In the genomic region with DNA sequence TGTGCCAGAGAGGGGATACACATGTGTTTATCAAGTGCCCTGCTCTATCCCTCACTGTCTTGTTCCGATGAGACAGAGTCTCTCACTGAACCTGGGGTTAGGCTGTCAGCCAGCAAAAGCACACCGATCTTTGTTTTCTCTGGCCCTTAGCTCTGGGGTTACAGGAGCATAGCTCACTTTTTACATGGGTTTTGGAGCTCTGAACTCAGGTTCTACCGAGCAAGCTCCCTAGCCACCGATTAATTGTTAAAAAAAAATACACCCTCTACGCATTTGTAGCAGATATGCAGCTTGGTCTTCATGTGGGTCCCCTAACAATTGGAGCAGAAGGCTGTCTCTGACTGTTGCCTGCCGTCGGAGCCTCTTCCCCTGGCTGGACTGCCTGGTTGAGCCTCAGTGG, we compare ENCODE assay signal across 24 mouse cellular contexts. TPM values are rescaled to one million over a fixed set of nuclear protein-coding genes. Genes with fewer than 3 reads are reported as not detected.
DNase-seq lines count a peak whose midpoint lies in the region; ATAC-seq lines count a peak whose summit lies in the region.
"Had no signal": no experiment of that assay in that cellular context is flagged by ENCODE, and none has a peak within 500 bp of the region (broad histone marks: within the 10 kb centered on the region; RNA-seq: fewer than 3 reads in every experiment).

No protein-coding gene starts in this region.

- H3K4me3 ChIP-seq in midbrain, embryonic 12.5 days: no peak overlapping the region
- no peak overlapping the region for H3K4me3 ChIP-seq in midbrain, embryonic 11.5 days (ENCODE audit: low read depth, low read length)
- H3K4me3 ChIP-seq in hindbrain, embryonic 12.5 days: no peak overlapping the region
- no peak overlapping the region for H3K4me3 ChIP-seq in hindbrain, embryonic 14.5 days (replicated peaks; ENCODE audit: low read length)
- H3K4me3 ChIP-seq: forebrain, embryonic 13.5 days; kidney, embryonic 15.5 days; liver, embryonic 12.5 days had no signal

- H3K27me3 ChIP-seq in midbrain, embryonic 12.5 days: no peaks in the 10 kb centered on the region
- no peaks in the 10 kb centered on the region for H3K27me3 ChIP-seq in midbrain, embryonic 11.5 days (ENCODE audit: control insufficient read depth, insufficient read depth, low read length)
- no peaks in the 10 kb centered on the region for H3K27me3 ChIP-seq in hindbrain, embryonic 12.5 days
- H3K27me3 ChIP-seq in hindbrain, embryonic 14.5 days (ENCODE audit: control insufficient read depth, insufficient read depth, low read length): no peaks in the 10 kb centered on the region
- H3K27me3 ChIP-seq: forebrain, embryonic 13.5 days; kidney, embryonic 15.5 days; liver, embryonic 12.5 days had no signal

- ATAC-seq in midbrain, embryonic 12.5 days (ENCODE audit: low FRiP score, low read depth): no peak
- no peak for ATAC-seq in midbrain, embryonic 11.5 days (ENCODE audit: low FRiP score)
- ATAC-seq in hindbrain, embryonic 12.5 days (ENCODE audit: low FRiP score): no peak
- ATAC-seq in hindbrain, embryonic 14.5 days (ENCODE audit: low FRiP score): no peak
- ATAC-seq: CD4-positive, CD25-positive, alpha-beta regulatory T cell, adult 4 months; liver, embryonic 12.5 days; liver, postnatal 0 days had no signal

- H3K9me3 ChIP-seq in midbrain, embryonic 12.5 days: no peaks in the 10 kb centered on the region; the same call in 1 of the 2 replicates
- H3K9me3 ChIP-seq in midbrain, embryonic 11.5 days (ENCODE audit: control insufficient read depth, low read length): no peaks in the 10 kb centered on the region; the same call in none of the 2 replicates
- H3K9me3 ChIP-seq in hindbrain, embryonic 12.5 days (replicated peaks): 0 out of 2 replicates have a peak, but pooled peaks cover 5% of the 10 kb centered on the region
- peaks cover 5% of the 10 kb centered on the region; the same call in 1 of the 2 replicates for H3K9me3 ChIP-seq in hindbrain, embryonic 14.5 days (ENCODE audit: control insufficient read depth, low read length)
- H3K9me3 ChIP-seq: forebrain, embryonic 13.5 days; kidney, embryonic 15.5 days had no signal

- H3K9ac ChIP-seq in midbrain, embryonic 12.5 days (replicated peaks): no peak overlapping the region
- H3K9ac ChIP-seq in midbrain, embryonic 11.5 days (ENCODE audit: low read length): no peak overlapping the region
- no peak overlapping the region for H3K9ac ChIP-seq in hindbrain, embryonic 12.5 days
- no peak overlapping the region for H3K9ac ChIP-seq in hindbrain, embryonic 14.5 days
- H3K9ac ChIP-seq: forebrain, embryonic 13.5 days; kidney, embryonic 15.5 days; liver, embryonic 12.5 days; liver, postnatal 0 days had no signal

- intact Hi-C loops in gastrocnemius, postnatal 14 days (cut with DNase I; ENCODE audit: low total_unique reads): no loop called here

- H3K4me2 ChIP-seq in midbrain, embryonic 12.5 days (replicated peaks): no peak overlapping the region
- no peak overlapping the region for H3K4me2 ChIP-seq in midbrain, embryonic 11.5 days
- no peak overlapping the region for H3K4me2 ChIP-seq in hindbrain, embryonic 12.5 days (replicated peaks)
- no peak overlapping the region for H3K4me2 ChIP-seq in hindbrain, embryonic 14.5 days (replicated peaks)
- H3K4me2 ChIP-seq: forebrain, embryonic 13.5 days; heart, embryonic 11.5 days; kidney, embryonic 15.5 days; liver, embryonic 12.5 days had no signal

- peaks cover 10% of the 10 kb centered on the region; the same call in 1 of the 2 replicates for H3K4me1 ChIP-seq in midbrain, embryonic 12.5 days
- H3K4me1 ChIP-seq in midbrain, embryonic 11.5 days (ENCODE audit: control insufficient read depth, insufficient read depth, low read length): peaks cover 9% of the 10 kb centered on the region
- peaks cover 23% of the 10 kb centered on the region for H3K4me1 ChIP-seq in hindbrain, embryonic 12.5 days
- peaks cover 15% of the 10 kb centered on the region for H3K4me1 ChIP-seq in hindbrain, embryonic 14.5 days (replicated peaks; ENCODE audit: control insufficient read depth, insufficient read depth, low read length)
- H3K4me1 ChIP-seq: liver, embryonic 12.5 days had no signal

- peak; percentile 50 for DNase-seq in cerebellum, adult 9-11 months
- DNase-seq in cerebellum, postnatal 4 days (ENCODE audit: low spot score in 2 of 2): no peak
- DNase-seq in midbrain, embryonic 11.5 days (ENCODE audit: low spot score, missing footprints): no peak
- DNase-seq in hindbrain, embryonic 14.5 days (ENCODE audit: low spot score): no peak
- DNase-seq in gastrocnemius, postnatal 14 days: no peak
- DNase-seq: adrenal gland, postnatal 25 days; gastrocnemius, postnatal 25 days; heart, adult 18-20 months; heart, postnatal 4 days; kidney, adult 18-20 months; kidney, postnatal 25 days; liver, postnatal 0 days; lung, postnatal 36 days; thymus, adult 2 months; thymus, postnatal 36 days had no signal

- no peaks in the 10 kb centered on the region for H3K36me3 ChIP-seq in midbrain, embryonic 12.5 days
- H3K36me3 ChIP-seq in midbrain, embryonic 11.5 days (ENCODE audit: control insufficient read depth, insufficient read depth, low read length): no peaks in the 10 kb centered on the region
- no peaks in the 10 kb centered on the region for H3K36me3 ChIP-seq in hindbrain, embryonic 12.5 days
- H3K36me3 ChIP-seq in hindbrain, embryonic 14.5 days (replicated peaks; ENCODE audit: control insufficient read depth, insufficient read depth): no peaks in the 10 kb centered on the region
- H3K36me3 ChIP-seq: kidney, embryonic 15.5 days; liver, embryonic 12.5 days had no signal

- WGBS in midbrain, embryonic 12.5 days: 81% methylated on average over 7 of the region's 7 CpGs
- WGBS in midbrain, embryonic 11.5 days: 84% methylated on average over 7 of the region's 7 CpGs
- 66% methylated on average over 7 of the region's 7 CpGs for WGBS in hindbrain, embryonic 12.5 days
- 70% methylated on average over 7 of the region's 7 CpGs for WGBS in hindbrain, embryonic 14.5 days

- peak overlapping the region; percentile 47; the same call in 1 of the 2 replicates for H3K27ac ChIP-seq in midbrain, embryonic 12.5 days (replicated peaks)
- no peak overlapping the region for H3K27ac ChIP-seq in midbrain, embryonic 11.5 days (ENCODE audit: low read depth, low read length)
- peak overlapping the region; percentile 74 for H3K27ac ChIP-seq in hindbrain, embryonic 12.5 days
- 0 out of 2 replicates have a peak overlapping the region, but pooled peaks have one; percentile 75 for H3K27ac ChIP-seq in hindbrain, embryonic 14.5 days
- H3K27ac ChIP-seq: forebrain, embryonic 13.5 days; liver, embryonic 12.5 days had no signal

RNA-seq across cellular contexts. Expression of gene Tmem132c, which starts 50.0 kb away (rescaled TPM):
- 18.4 and 19.7 TPM in 2 replicates for polyA plus RNA-seq in midbrain, embryonic 12.5 days (2016; fragmentation: Nextera tagmentation; extraction: Ambion mirVana)
- polyA plus RNA-seq in midbrain, embryonic 11.5 days (2014; fragmentation: Nextera tagmentation; extraction: Ambion mirVana): 15.0 and 16.3 TPM in 2 replicates
- polyA plus RNA-seq in hindbrain, embryonic 12.5 days (2016; fragmentation: Nextera tagmentation; extraction: Ambion mirVana): 30.6 and 33.9 TPM in 2 replicates
- polyA plus RNA-seq in hindbrain, embryonic 14.5 days (2014; fragmentation: Nextera tagmentation; extraction: Ambion mirVana): 15.1 and 15.6 TPM in 2 replicates
- total RNA-seq in gastrocnemius, postnatal 14 days (2021): under 1 TPM; 0.11 to 0.43 TPM
- total RNA-seq: megakaryocyte, adult 5-6 weeks; monocyte, adult 5-6 weeks had no signal
- polyA plus RNA-seq: CD4-positive, CD25-positive, alpha-beta regulatory T cell, adult 4 months had no signal
